9 mouse cellular contexts compared by ENCODE assay signal in the genomic region with DNA sequence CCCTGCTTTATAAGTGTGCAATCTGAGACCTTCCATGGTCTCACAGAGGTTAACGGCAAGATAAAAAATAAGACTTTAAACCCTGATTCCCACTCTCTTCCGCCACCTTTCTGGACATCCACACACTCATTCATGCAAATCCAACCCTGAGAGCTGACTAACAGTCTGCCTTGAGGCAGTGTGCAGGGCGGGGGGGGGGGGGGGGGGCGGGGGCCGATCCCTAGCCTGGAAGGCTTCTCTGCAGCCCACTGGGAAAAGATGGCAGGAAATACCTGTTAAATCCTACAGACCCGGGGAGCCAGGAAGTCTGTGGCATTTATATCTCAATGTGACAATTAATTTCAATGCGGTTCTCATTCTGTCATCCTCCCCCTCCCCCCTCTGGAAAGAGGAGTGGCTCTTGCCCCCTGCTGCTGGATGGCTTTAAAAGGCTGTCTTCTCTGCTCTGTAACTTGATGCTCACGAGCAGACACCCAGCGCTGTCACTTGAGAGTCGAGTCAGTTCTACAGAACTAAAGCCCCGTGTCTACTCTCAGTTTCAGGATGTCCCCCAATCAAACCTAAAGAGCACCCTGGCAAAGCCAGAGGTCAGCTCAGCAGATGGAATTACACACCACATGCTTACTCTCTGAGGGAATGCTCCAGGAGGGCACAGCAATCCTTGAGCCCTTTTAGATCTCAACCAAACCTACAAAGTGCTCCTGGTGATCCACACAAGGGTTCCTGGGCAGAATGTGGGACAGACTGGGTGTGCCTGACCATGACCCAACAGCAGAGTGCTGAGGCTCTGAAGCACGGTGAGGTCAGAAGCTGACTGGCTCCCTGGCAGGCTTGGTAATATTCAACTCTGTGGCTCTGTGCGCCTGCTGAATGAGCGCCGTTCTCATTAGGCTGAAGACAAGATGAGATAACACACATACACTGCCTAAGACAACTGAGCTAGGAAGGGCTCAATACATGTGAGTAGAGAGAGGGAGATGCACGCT. TPM values are rescaled to one million over a fixed set of nuclear protein-coding genes. Genes with fewer than 3 reads are reported as not detected.
DNase-seq lines count a peak whose midpoint lies in the region; ATAC-seq lines count a peak whose summit lies in the region.
"Had no signal": no experiment of that assay in that cellular context is flagged by ENCODE, and none has a peak within 500 bp of the region (broad histone marks: within the 10 kb centered on the region; RNA-seq: fewer than 3 reads in every experiment).

No protein-coding gene starts in this region.

- H3K4me1 ChIP-seq in embryonic facial prominence, embryonic 11.5 days (ENCODE audit: control insufficient read depth, insufficient read depth, low read length) = no peaks in the 10 kb centered on the region; the same call in 1 of the 2 replicates
- H3K4me1 ChIP-seq in hindbrain, embryonic 10.5 days (replicated peaks) = peaks cover 31% of the 10 kb centered on the region
- H3K4me1 ChIP-seq in liver, embryonic 13.5 days (replicated peaks) = peaks cover 25% of the 10 kb centered on the region
- H3K4me1 ChIP-seq in stomach, embryonic 15.5 days = peaks cover 19% of the 10 kb centered on the region

- H3K4me2 ChIP-seq in embryonic facial prominence, embryonic 11.5 days (ENCODE audit: low read depth, low read length) = peak overlapping the region; percentile 19
- H3K4me2 ChIP-seq in liver, embryonic 13.5 days = peak overlapping the region; percentile 33
- H3K4me2 ChIP-seq in stomach, embryonic 15.5 days = peak overlapping the region; percentile 34

- no peaks in the 10 kb centered on the region for H3K27me3 ChIP-seq in embryonic facial prominence, embryonic 11.5 days (ENCODE audit: control insufficient read depth, insufficient read depth, low read length)
- H3K27me3 ChIP-seq in hindbrain, embryonic 10.5 days (ENCODE audit: insufficient read depth, poor library complexity, severe bottlenecking) = no peaks in the 10 kb centered on the region
- no peaks in the 10 kb centered on the region for H3K27me3 ChIP-seq in liver, embryonic 13.5 days
- no peaks in the 10 kb centered on the region for H3K27me3 ChIP-seq in stomach, embryonic 15.5 days (replicated peaks)

- H3K36me3 ChIP-seq in embryonic facial prominence, embryonic 11.5 days (replicated peaks; ENCODE audit: control insufficient read depth, insufficient read depth, low read depth, low read length) = no peaks in the 10 kb centered on the region
- H3K36me3 ChIP-seq in hindbrain, embryonic 10.5 days = 0 out of 2 replicates have a peak, but pooled peaks cover 4% of the 10 kb centered on the region
- H3K36me3 ChIP-seq in liver, embryonic 13.5 days = no peaks in the 10 kb centered on the region
- H3K36me3 ChIP-seq in stomach, embryonic 15.5 days = no peaks in the 10 kb centered on the region

- H3K27ac ChIP-seq in embryonic facial prominence, embryonic 11.5 days (replicated peaks; ENCODE audit: low read depth, low read length) = peak overlapping the region; percentile 56; the same call in 1 of the 2 replicates
- H3K27ac ChIP-seq in hindbrain, embryonic 10.5 days = peak overlapping the region; percentile 80
- H3K27ac ChIP-seq in liver, embryonic 13.5 days = peak overlapping the region; percentile 9
- peak overlapping the region; percentile 80 for H3K27ac ChIP-seq in stomach, embryonic 15.5 days

- no peak overlapping the region for H3K4me3 ChIP-seq in embryonic facial prominence, embryonic 11.5 days (ENCODE audit: low read depth, low read length)
- peak overlapping the region; percentile 44 for H3K4me3 ChIP-seq in hindbrain, embryonic 10.5 days
- H3K4me3 ChIP-seq in liver, embryonic 13.5 days (replicated peaks) = peak overlapping the region; percentile 10; the same call in 1 of the 2 replicates
- peak overlapping the region; percentile 13; the same call in 1 of the 2 replicates for H3K4me3 ChIP-seq in stomach, embryonic 15.5 days (replicated peaks)
- H3K4me3 ChIP-seq: megakaryocyte, embryonic 14.5 days had no signal

- H3K9ac ChIP-seq in embryonic facial prominence, embryonic 11.5 days (replicated peaks; ENCODE audit: low read length) = no peak overlapping the region
- H3K9ac ChIP-seq in liver, embryonic 13.5 days = peak overlapping the region; percentile 22
- H3K9ac ChIP-seq in stomach, embryonic 15.5 days = no peak overlapping the region

- ATAC-seq in embryonic facial prominence, embryonic 11.5 days (replicated peaks; ENCODE audit: insufficient number of reproducible peaks, low FRiP score, low TSS enrichment, low read depth) = peak; percentile 59; the same call in 1 of the 2 replicates
- ATAC-seq in liver, embryonic 13.5 days (ENCODE audit: low read depth) = peak; percentile 39; the same call in 1 of the 2 replicates
- peak; percentile 50; the same call in 1 of the 2 replicates for ATAC-seq in stomach, embryonic 15.5 days (ENCODE audit: insufficient read depth, low FRiP score, low read depth)
- no peak for ATAC-seq in megakaryocyte, adult 5-6 weeks (ENCODE audit: poor library complexity, severe bottlenecking)

- no peaks in the 10 kb centered on the region for H3K9me3 ChIP-seq in embryonic facial prominence, embryonic 11.5 days (replicated peaks; ENCODE audit: control insufficient read depth, low read length)
- H3K9me3 ChIP-seq in hindbrain, embryonic 10.5 days = no peaks in the 10 kb centered on the region
- no peaks in the 10 kb centered on the region for H3K9me3 ChIP-seq in liver, embryonic 13.5 days (replicated peaks)
- H3K9me3 ChIP-seq in stomach, embryonic 15.5 days = no peaks in the 10 kb centered on the region
- H3K9me3 ChIP-seq: megakaryocyte, embryonic 14.5 days had no signal

- peak; percentile 17 for DNase-seq in kidney, adult 11 months
- DNase-seq in kidney, adult 8-10 months = no peak
- DNase-seq in embryonic facial prominence, embryonic 11.5 days (ENCODE audit: low spot score) = peak; percentile 74
- DNase-seq in hindbrain, embryonic 10.5 days (ENCODE audit: low spot score) = peak; percentile 58
- no peak for DNase-seq in liver, embryonic 13.5 days
- DNase-seq in spleen, adult 18-20 months = no peak

- 14% methylated on average over 15 of the region's 16 CpGs for WGBS in embryonic facial prominence, embryonic 11.5 days
- 17% methylated on average over 16 of the region's 16 CpGs for WGBS in hindbrain, embryonic 10.5 days
- WGBS in liver, embryonic 13.5 days (ENCODE audit: insufficient replicate concordance) = 20% methylated on average over 16 of the region's 16 CpGs
- WGBS in stomach, embryonic 15.5 days = 16% methylated on average over 16 of the region's 16 CpGs

RNA-seq across cellular contexts. Expression of a gene that starts 25.5 kb away (rescaled TPM):
- polyA plus RNA-seq in embryonic facial prominence, embryonic 11.5 days (2014; fragmentation: Nextera tagmentation; extraction: Ambion mirVana) = 15.8 and 15.9 TPM in 2 replicates
- polyA plus RNA-seq in hindbrain, embryonic 10.5 days (2016; fragmentation: Nextera tagmentation; extraction: Ambion mirVana) = 9.5 and 16.9 TPM in 2 replicates
- polyA plus RNA-seq in liver, embryonic 13.5 days (2015; fragmentation: Nextera tagmentation; extraction: Ambion mirVana) = 1.1 and 1.4 TPM in 2 replicates
- 13.5 and 14.5 TPM in 2 replicates for polyA plus RNA-seq in stomach, embryonic 15.5 days (2015; fragmentation: Nextera tagmentation; extraction: Ambion mirVana)
- 6.2 and 7.0 TPM in 2 replicates for total RNA-seq in megakaryocyte, adult 5-6 weeks (2015)
- total RNA-seq in megakaryocyte, adult 5-6 weeks (2017) = 5.7 and 7.1 TPM in 2 replicates

RNA-seq across cellular contexts. Expression of a gene that starts 46.5 kb away (rescaled TPM):
- 63.6 and 68.4 TPM in 2 replicates for polyA plus RNA-seq in embryonic facial prominence, embryonic 11.5 days (2014; fragmentation: Nextera tagmentation; extraction: Ambion mirVana)
- 45.8 and 84.5 TPM in 2 replicates for polyA plus RNA-seq in hindbrain, embryonic 10.5 days (2016; fragmentation: Nextera tagmentation; extraction: Ambion mirVana)
- polyA plus RNA-seq in liver, embryonic 13.5 days (2015; fragmentation: Nextera tagmentation; extraction: Ambion mirVana) = 28.2 and 33.0 TPM in 2 replicates
- 37.7 and 37.9 TPM in 2 replicates for polyA plus RNA-seq in stomach, embryonic 15.5 days (2015; fragmentation: Nextera tagmentation; extraction: Ambion mirVana)
- total RNA-seq in megakaryocyte, adult 5-6 weeks (2015) = 94.1 and 112 TPM in 2 replicates
- total RNA-seq in megakaryocyte, adult 5-6 weeks (2017) = 58.4 and 64.0 TPM in 2 replicates

RNA-seq across cellular contexts. Expression of a gene that starts 52.2 kb away (rescaled TPM):
- 0.43 and 0.79 TPM in 2 replicates for polyA plus RNA-seq in embryonic facial prominence, embryonic 11.5 days (2014; fragmentation: Nextera tagmentation; extraction: Ambion mirVana)
- polyA plus RNA-seq in hindbrain, embryonic 10.5 days (2016; fragmentation: Nextera tagmentation; extraction: Ambion mirVana) = 15.1 and 29.1 TPM in 2 replicates
- 1.1 and 1.2 TPM in 2 replicates for polyA plus RNA-seq in liver, embryonic 13.5 days (2015; fragmentation: Nextera tagmentation; extraction: Ambion mirVana)
- polyA plus RNA-seq in stomach, embryonic 15.5 days (2015; fragmentation: Nextera tagmentation; extraction: Ambion mirVana) = 0.97 and 1.1 TPM in 2 replicates
- total RNA-seq in megakaryocyte, adult 5-6 weeks (2015) = not detected in 2 replicates
- not detected in 2 replicates for total RNA-seq in megakaryocyte, adult 5-6 weeks (2017)

Comparison
In these comparisons a context has a peak if more than half of its experiments do, and no peak if none do; other contexts are left out.
1. DNase-seq: peak in kidney, adult 11 months (single experiment), embryonic facial prominence, embryonic 11.5 days (single experiment) and hindbrain, embryonic 10.5 days (single experiment); none in kidney, adult 8-10 months (0 of 2), liver, embryonic 13.5 days (single experiment) and spleen, adult 18-20 months (0 of 2).
2. H3K27ac ChIP-seq: peak in every context shown above with its lines; median percentile 80 in hindbrain, embryonic 10.5 days; 80 in stomach, embryonic 15.5 days; 56 in embryonic facial prominence, embryonic 11.5 days; 9 in liver, embryonic 13.5 days.
3. Peak in every context shown above with its lines, with median percentiles within 50 percentile points of each other: H3K4me2 ChIP-seq.